Mouse (Mus musculus) heart, embryonic 15.5 days (tissue): ENCODE results near the gene Pxmp4. TPM values are rescaled to one million over a fixed set of nuclear protein-coding genes. Genes with fewer than 3 reads are reported as not detected.

ENCODE experiments used
- ATAC-seq: fragments of 200-750 bp; cut with Nextera tagmentation; replicated peaks from 2 replicates; pipeline ENCODE4 v1.8.0; 2017; ENCODE audit warnings: low read depth, moderate TSS enrichment; ENCODE audit not compliant: insufficient number of reproducible peaks, insufficient read depth, low FRiP score
- H3K27ac ChIP-seq: fragments of 300-500 bp; sonication (generic); 2 replicates; pipeline ENCODE4 v1.5.1; 2015; ENCODE audit warnings: mild to moderate bottlenecking, inconsistent platforms
- H3K27me3 ChIP-seq: fragments of 300-500 bp; sonication (generic); 2 replicates; pipeline ENCODE4 v1.6.1; 2015; ENCODE audit warnings: inconsistent platforms
- H3K36me3 ChIP-seq: fragments of 300-500 bp; sonication (generic); 2 replicates; pipeline ENCODE4 v1.6.1; 2015; ENCODE audit warnings: mild to moderate bottlenecking, inconsistent platforms
- H3K4me1 ChIP-seq: fragments of 300-500 bp; sonication (generic); replicated peaks from 2 replicates; pipeline ENCODE4 v1.6.1; 2015; ENCODE audit warnings: inconsistent platforms
- H3K4me2 ChIP-seq: fragments of 300-500 bp; sonication (generic); 2 replicates; pipeline ENCODE4 v1.6.1; 2015; ENCODE audit warnings: inconsistent platforms, mild to moderate bottlenecking, moderate library complexity
- H3K4me3 ChIP-seq: fragments of 300-500 bp; sonication (generic); 2 replicates; pipeline ENCODE4 v1.5.1; 2015; ENCODE audit warnings: mild to moderate bottlenecking, inconsistent platforms
- H3K9ac ChIP-seq: fragments of 300-500 bp; sonication (generic); 2 replicates; pipeline ENCODE4 v1.6.1; 2015; ENCODE audit warnings: mild to moderate bottlenecking, inconsistent platforms
- H3K9me3 ChIP-seq: fragments of 300-500 bp; sonication (generic); replicated peaks from 2 replicates; pipeline ENCODE4 v1.6.1; 2016; ENCODE audit warnings: inconsistent platforms
- whole genome bisulfite sequencing: fragments of 180-500 bp; shearing (Covaris S2); methylation state at CpG from one replicate; pipeline ENCODE4 v1.1.7; 2015; ENCODE audit warnings: mixed read lengths; 5-methylcytosine and 5-hydroxymethylcytosine counted together
- polyA plus RNA-seq: library from polyadenylated mRNA; unstranded; fragments of >200 nt; fragmentation: Nextera tagmentation; extraction: Ambion mirVana; gene quantifications from 2 replicates; pipeline ENCODE4 v1.2.1, GENCODE M21; 2015

Gene Pxmp4
- polyA plus RNA-seq, 1 experiment from 2014 or later, result 24.6 TPM

- no peak for ATAC-seq
- peaks cover 19% of the 10 kb centered on the region for H3K27me3 ChIP-seq
- no peak overlapping the region for H3K27ac ChIP-seq
- H3K36me3 ChIP-seq, result no peaks in the 10 kb centered on the region
- H3K4me2 ChIP-seq, result no peak overlapping the region
- 79% methylated on average over 6 of the region's 6 CpGs for WGBS
- H3K9ac ChIP-seq, result no peak overlapping the region
- peaks cover 33% of the 10 kb centered on the region for H3K4me1 ChIP-seq
- H3K4me3 ChIP-seq, result no peak overlapping the region
- no peaks in the 10 kb centered on the region for H3K9me3 ChIP-seq
Observed at GRCm38 (mm10) chr2:154555235-154555634, 48.3 kb downstream of the Pxmp4 start.

- Histone ChIP-seq H3K9ac (peak overlapping the region; percentile 25), H3K27ac (peak overlapping the region; percentile 8; the same call in 1 of the 2 replicates), H3K4me2 (peak overlapping the region; percentile 65), H3K27me3 (peaks cover 27% of the 10 kb centered on the region), H3K36me3 (no peaks in the 10 kb centered on the region), H3K4me1 (peaks cover 33% of the 10 kb centered on the region), H3K9me3 (no peaks in the 10 kb centered on the region), H3K4me3 (peak overlapping the region; percentile 32)
- WGBS, result 13% methylated on average over 27 of the region's 27 CpGs
- peak; percentile 61 for ATAC-seq
Observed at GRCm38 (mm10) chr2:154552424-154552907, 51.0 kb downstream of the Pxmp4 start.

GRCm38 (mm10) chr2:154551927-154552326, 51.6 kb downstream of the Pxmp4 start:
- H3K36me3 ChIP-seq, result no peaks in the 10 kb centered on the region
- peak overlapping the region; percentile 65 for H3K4me2 ChIP-seq
- H3K9ac ChIP-seq, result peak overlapping the region; percentile 25; the same call in 1 of the 2 replicates
- H3K27ac ChIP-seq, result peak overlapping the region; percentile 8; the same call in 1 of the 2 replicates
- H3K27me3 ChIP-seq, result peaks cover 27% of the 10 kb centered on the region
- peaks cover 30% of the 10 kb centered on the region for H3K4me1 ChIP-seq
- 0 out of 2 replicates have a peak, but pooled peaks have one; percentile 25 for ATAC-seq
- WGBS, result 40% methylated on average over 21 of the region's 21 CpGs
- peak overlapping the region; percentile 32 for H3K4me3 ChIP-seq
- H3K9me3 ChIP-seq, result no peaks in the 10 kb centered on the region

GRCm38 (mm10) chr2:154551476-154551875, 52.0 kb downstream of the Pxmp4 start, which contains the start of gene Actl10:
Actl10 (plus strand) TSS chr2:154551776.
- H3K27me3 ChIP-seq, result peaks cover 27% of the 10 kb centered on the region
- peak within 1 kb of the TSS; percentile 25 for H3K9ac ChIP-seq

GRCm38 (mm10) chr2:154550937-154551336, 52.6 kb downstream of the Pxmp4 start:
- Histone ChIP-seq H3K4me1 (peaks cover 30% of the 10 kb centered on the region), H3K9me3 (no peaks in the 10 kb centered on the region), H3K27ac (no peak overlapping the region), H3K4me3 (no peak overlapping the region), H3K27me3 (peaks cover 27% of the 10 kb centered on the region), H3K9ac (no peak overlapping the region), H3K36me3 (no peaks in the 10 kb centered on the region), H3K4me2 (no peak overlapping the region)
- 57% methylated on average over 2 of the region's 2 CpGs for WGBS
- no peak for ATAC-seq

More at GRCm38 (mm10) chr2:154551476-154551875, 52.0 kb downstream of the Pxmp4 start, which contains the start of gene Actl10:
- WGBS, result 75% methylated on average over 4 of the region's 4 CpGs
- H3K4me3 ChIP-seq, result peak within 1 kb of the TSS; percentile 32
- ATAC-seq, result no peak
- no peaks in the 10 kb centered on the region for H3K9me3 ChIP-seq
- H3K36me3 ChIP-seq, result no peaks in the 10 kb centered on the region
- peak within 1 kb of the TSS; percentile 65 for H3K4me2 ChIP-seq
- H3K4me1 ChIP-seq, result peaks cover 30% of the 10 kb centered on the region
- H3K27ac ChIP-seq, result peak within 1 kb of the TSS; percentile 8; the same call in 1 of the 2 replicates

- H3K9me3 ChIP-seq, result no peaks in the 10 kb centered on the region
Observed at GRCm38 (mm10) chr2:154549886-154550189, 53.7 kb downstream of the Pxmp4 start.

GRCm38 (mm10) chr2:154549127-154549885, 54.2 kb downstream of the Pxmp4 start:
- WGBS, result 5% methylated on average over 48 of the region's 48 CpGs
- peak; percentile 40; the same call in 1 of the 2 replicates for ATAC-seq
- Histone ChIP-seq H3K4me2 (peak overlapping the region; percentile 89), H3K9ac (peak overlapping the region; percentile 52), H3K27me3 (peaks cover 27% of the 10 kb centered on the region), H3K4me3 (peak overlapping the region; percentile 47), H3K4me1 (peaks cover 30% of the 10 kb centered on the region), H3K9me3 (no peaks in the 10 kb centered on the region), H3K36me3 (no peaks in the 10 kb centered on the region), H3K27ac (no peak overlapping the region)

More at GRCm38 (mm10) chr2:154549886-154550189, 53.7 kb downstream of the Pxmp4 start:
- whole genome bisulfite sequencing, result 12% methylated on average over 20 of the region's 20 CpGs
- Histone ChIP-seq H3K4me3 (peak overlapping the region; percentile 47), H3K9ac (no peak overlapping the region), H3K36me3 (no peaks in the 10 kb centered on the region), H3K4me2 (peak overlapping the region; percentile 89), H3K4me1 (peaks cover 30% of the 10 kb centered on the region), H3K27me3 (peaks cover 27% of the 10 kb centered on the region), H3K27ac (no peak overlapping the region)
- ATAC-seq, result no peak

GRCm38 (mm10) chr2:154548688-154549087, 54.8 kb downstream of the Pxmp4 start:
- Histone ChIP-seq H3K4me2 (peak overlapping the region; percentile 89; the same call in 1 of the 2 replicates), H3K4me3 (0 out of 2 replicates have a peak overlapping the region, but pooled peaks have one; percentile 47), H3K36me3 (no peaks in the 10 kb centered on the region), H3K27ac (no peak overlapping the region), H3K4me1 (peaks cover 30% of the 10 kb centered on the region), H3K27me3 (peaks cover 27% of the 10 kb centered on the region), H3K9me3 (no peaks in the 10 kb centered on the region), H3K9ac (no peak overlapping the region)
- ATAC-seq, result no peak
- WGBS, result 63% methylated on average over 3 of the region's 3 CpGs

GRCm38 (mm10) chr2:154546711-154547110, 56.8 kb downstream of the Pxmp4 start, which contains the start of gene 1700003F12Rik:
1700003F12Rik (plus strand) TSS chr2:154547085.
- ATAC-seq, result no peak
- H3K27me3 ChIP-seq, result peaks cover 23% of the 10 kb centered on the region

GRCm38 (mm10) chr2:154543567-154544347, 59.8 kb downstream of the Pxmp4 start:
- WGBS, result 81% methylated on average over 9 of the region's 9 CpGs
- Histone ChIP-seq H3K9ac (no peak overlapping the region), H3K4me2 (no peak overlapping the region), H3K27me3 (0 out of 2 replicates have a peak, but pooled peaks cover 1% of the 10 kb centered on the region), H3K27ac (no peak overlapping the region), H3K4me3 (no peak overlapping the region), H3K9me3 (no peaks in the 10 kb centered on the region), H3K4me1 (peaks cover 8% of the 10 kb centered on the region), H3K36me3 (no peaks in the 10 kb centered on the region)
- no peak for ATAC-seq

More at GRCm38 (mm10) chr2:154546711-154547110, 56.8 kb downstream of the Pxmp4 start, which contains the start of gene 1700003F12Rik:
- peaks cover 21% of the 10 kb centered on the region for H3K4me1 ChIP-seq
- H3K4me3 ChIP-seq, result no peak within 1 kb of the TSS
- H3K9me3 ChIP-seq, result no peaks in the 10 kb centered on the region
- no peaks in the 10 kb centered on the region for H3K36me3 ChIP-seq
- 85% methylated on average over 10 of the region's 10 CpGs for WGBS
- H3K9ac ChIP-seq, result no peak within 1 kb of the TSS
- H3K4me2 ChIP-seq, result no peak within 1 kb of the TSS
- H3K27ac ChIP-seq, result no peak within 1 kb of the TSS

GRCm38 (mm10) chr2:154541630-154542029, 61.9 kb downstream of the Pxmp4 start:
- 88% methylated on average over 2 of the region's 2 CpGs for WGBS
- no peaks in the 10 kb centered on the region for H3K9me3 ChIP-seq
- H3K27me3 ChIP-seq, result no peaks in the 10 kb centered on the region
- H3K4me2 ChIP-seq, result no peak overlapping the region
- H3K4me1 ChIP-seq, result peaks cover 12% of the 10 kb centered on the region
- no peak overlapping the region for H3K27ac ChIP-seq
- H3K4me3 ChIP-seq, result no peak overlapping the region
- 0 out of 2 replicates have a peak, but pooled peaks cover 3% of the 10 kb centered on the region for H3K36me3 ChIP-seq
- no peak overlapping the region for H3K9ac ChIP-seq
- ATAC-seq, result no peak
